Mouse (Mus musculus): Measurements from ENCODE around the gene Gbp5.
A peak's percentile ranks its signal among the peaks of the same experiment; 100 is the strongest.
"Not testable (repeated sequence)": the region's sequence is repeated elsewhere in the genome, so short reads cannot be mapped to it uniquely, and the experiment has no call there.

Gene Gbp5

GRCm38 (mm10) chr3:142542776-142543175 lies 49.0 kb downstream of the Gbp5 start:
- not testable (repeated sequence) for DNase-seq (ENCODE audit: low spot score)

GRCm38 (mm10) chr3:142546690-142547089 lies 52.9 kb downstream of the Gbp5 start:
- no peak for DNase-seq (ENCODE audit: low spot score)

GRCm38 (mm10) chr3:142550052-142550676 lies 56.4 kb downstream of the Gbp5 start:
- DNase-seq (ENCODE audit: low spot score): no peak

GRCm38 (mm10) chr3:142554601-142555000 lies 60.8 kb downstream of the Gbp5 start:
- DNase-seq (ENCODE audit: low spot score): no peak

- DNase-seq (ENCODE audit: low spot score): no peak
Measured at GRCm38 (mm10) chr3:142555623-142556022, 61.8 kb downstream of the Gbp5 start.

- no peak for DNase-seq (ENCODE audit: low spot score)
Measured at GRCm38 (mm10) chr3:142559632-142560228, 66.0 kb downstream of the Gbp5 start, which contains the start of gene Gbp3. TSS of gene Gbp3 (plus strand) at chr3:142560026.

- DNase-seq (ENCODE audit: low spot score): peak; percentile 64
Measured at GRCm38 (mm10) chr3:142560296-142560948, 66.6 kb downstream of the Gbp5 start.

- DNase-seq (ENCODE audit: low spot score): no peak
Measured at GRCm38 (mm10) chr3:142561045-142561646, 67.4 kb downstream of the Gbp5 start.

GRCm38 (mm10) chr3:142561666-142562065 lies 67.9 kb downstream of the Gbp5 start:
- no peak for DNase-seq (ENCODE audit: low spot score)

- not testable (repeated sequence) for DNase-seq (ENCODE audit: low spot score)
Measured at GRCm38 (mm10) chr3:142567490-142567889, 73.7 kb downstream of the Gbp5 start.

- no peak for DNase-seq (ENCODE audit: low spot score)
Measured at GRCm38 (mm10) chr3:142570738-142571137, 77.0 kb downstream of the Gbp5 start.

All from yolk sac, embryonic 10.5 days (tissue).